Mouse (Mus musculus): ENCODE data around the gene Dpp6.

Gene Dpp6

DNA sequence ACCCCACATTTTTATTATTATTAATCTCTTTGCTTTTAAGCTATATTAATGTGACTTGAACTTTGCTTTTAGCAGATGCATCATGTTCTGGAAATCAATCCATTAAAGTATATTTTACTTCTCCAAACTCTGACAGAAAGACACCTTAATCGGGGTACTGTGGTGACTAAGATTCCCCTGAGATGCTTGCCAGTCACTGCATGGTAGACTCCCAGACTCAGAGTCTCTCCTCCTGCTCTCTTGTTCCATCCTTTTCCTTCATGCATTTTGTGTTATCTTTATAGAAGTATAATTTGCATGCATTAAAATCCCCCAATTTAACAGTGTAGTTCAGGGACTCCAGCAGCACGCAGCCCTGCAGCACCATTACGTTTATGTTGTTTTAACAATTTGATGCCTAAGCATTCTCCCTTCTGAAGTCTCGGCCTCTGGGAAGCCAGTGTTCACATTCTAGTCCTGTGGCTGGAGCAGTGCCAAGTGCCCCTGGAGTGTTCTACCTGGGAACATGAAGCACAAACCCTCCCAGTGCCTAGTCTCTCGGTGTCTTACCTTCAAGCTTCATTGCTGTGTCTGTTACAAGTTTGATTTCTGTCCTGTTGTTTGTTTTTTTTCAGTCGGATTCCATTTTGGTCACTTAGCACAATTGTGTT lies 153.1 kb downstream of the Dpp6 start:
- no peak for DNase-seq (ENCODE audit: low spot score)

DNA sequence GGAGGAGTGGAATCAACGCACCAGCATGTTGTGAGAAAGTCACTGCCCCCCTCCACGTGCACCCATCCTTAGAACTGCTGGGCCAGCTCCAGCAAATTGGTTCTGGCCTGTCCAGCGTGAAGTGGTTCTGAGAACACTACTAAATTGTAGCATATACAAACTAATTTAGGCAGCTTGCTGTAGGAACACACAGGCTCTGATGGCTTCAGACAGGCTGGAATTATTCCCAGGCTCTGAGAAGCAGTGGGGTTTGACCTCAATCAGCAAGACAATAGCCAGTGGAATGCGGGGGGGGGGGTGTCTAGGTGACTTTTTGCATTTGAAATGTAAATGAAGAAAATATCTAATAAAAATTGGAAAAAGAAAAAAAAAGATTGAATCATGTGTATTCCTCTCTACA lies 156.2 kb downstream of the Dpp6 start:
- DNase-seq (ENCODE audit: low spot score), result no peak

DNA sequence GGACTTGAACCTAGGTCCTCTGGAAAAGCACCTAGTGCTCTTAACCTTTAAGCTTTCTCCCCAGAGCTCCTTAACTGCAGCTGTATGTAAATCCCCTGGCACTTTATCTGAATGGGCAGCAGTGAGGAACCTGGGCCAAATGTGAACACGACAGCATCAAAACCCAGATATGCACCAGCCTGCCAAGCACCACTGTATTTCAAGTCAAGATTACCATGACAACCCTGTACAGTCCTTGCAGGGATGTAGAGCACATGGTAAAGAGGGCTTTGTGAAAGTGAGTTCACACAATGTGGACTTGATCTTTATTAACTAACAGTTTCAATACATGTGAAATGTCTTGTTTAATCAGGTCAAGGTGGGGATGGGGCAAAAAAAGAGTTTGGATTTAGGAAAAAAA lies 162.3 kb downstream of the Dpp6 start:
- DNase-seq (ENCODE audit: low spot score), result no peak

DNA sequence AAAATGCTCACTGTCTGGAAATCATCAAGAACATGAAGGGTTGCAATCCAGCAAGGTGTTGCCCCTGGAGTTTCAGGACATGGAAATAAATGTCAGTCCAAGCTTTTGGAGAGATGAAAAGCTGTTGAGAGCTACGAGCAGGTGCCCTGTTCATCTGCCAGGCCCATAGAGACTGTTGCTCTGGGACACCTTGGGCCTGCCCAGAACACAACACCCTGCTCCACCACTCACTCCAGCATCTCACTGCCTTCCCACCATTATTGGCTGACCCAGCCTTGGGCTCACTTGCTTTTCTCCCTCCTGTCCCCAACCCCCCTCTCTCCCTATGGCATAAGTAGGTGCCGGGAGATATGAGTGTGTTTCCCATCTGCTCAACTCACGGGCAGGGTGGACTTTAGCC lies 162.8 kb downstream of the Dpp6 start:
- DNase-seq (ENCODE audit: low spot score), result no peak

DNA sequence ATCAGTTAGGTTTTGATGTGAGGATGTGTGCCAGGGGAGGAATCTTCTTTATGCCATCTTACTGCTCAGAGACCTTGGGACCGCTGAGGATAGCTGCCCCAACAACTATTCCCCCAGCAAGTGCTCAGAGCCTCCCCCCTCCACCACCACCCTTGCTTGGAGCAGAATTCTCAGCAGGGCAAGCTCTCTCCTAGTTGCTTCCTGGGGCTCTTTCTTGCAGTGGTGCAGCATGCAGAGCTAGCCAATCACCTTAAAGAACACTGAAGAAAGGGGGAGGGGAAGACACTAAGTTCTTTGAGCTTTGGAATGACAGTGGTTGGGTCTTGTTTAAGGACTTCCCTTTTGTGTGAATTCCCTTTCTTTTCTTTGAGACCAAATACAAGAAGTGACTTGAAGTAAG lies 168.1 kb downstream of the Dpp6 start:
- no peak for DNase-seq (ENCODE audit: low spot score)

DNA sequence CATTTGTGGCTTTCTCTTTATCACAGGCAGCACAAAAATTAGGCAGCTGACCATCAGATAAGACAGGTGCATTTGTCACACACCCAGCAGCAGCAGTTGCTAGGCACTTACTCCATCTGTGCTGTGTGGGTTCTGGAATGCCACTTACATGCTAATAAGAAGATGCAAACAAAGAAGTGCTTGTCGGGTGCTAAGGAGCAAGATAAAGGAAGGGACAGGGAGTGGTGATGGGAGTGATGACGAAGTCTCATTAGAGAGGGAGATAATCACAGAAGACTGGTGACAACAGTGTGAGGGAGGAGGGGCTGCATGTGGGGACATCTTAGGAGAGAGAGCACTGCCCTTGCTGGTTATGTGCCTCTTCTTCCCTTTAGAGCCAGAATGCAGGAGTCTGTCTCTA lies 174.6 kb downstream of the Dpp6 start:
- DNase-seq (ENCODE audit: low spot score), result peak; percentile 10

DNA sequence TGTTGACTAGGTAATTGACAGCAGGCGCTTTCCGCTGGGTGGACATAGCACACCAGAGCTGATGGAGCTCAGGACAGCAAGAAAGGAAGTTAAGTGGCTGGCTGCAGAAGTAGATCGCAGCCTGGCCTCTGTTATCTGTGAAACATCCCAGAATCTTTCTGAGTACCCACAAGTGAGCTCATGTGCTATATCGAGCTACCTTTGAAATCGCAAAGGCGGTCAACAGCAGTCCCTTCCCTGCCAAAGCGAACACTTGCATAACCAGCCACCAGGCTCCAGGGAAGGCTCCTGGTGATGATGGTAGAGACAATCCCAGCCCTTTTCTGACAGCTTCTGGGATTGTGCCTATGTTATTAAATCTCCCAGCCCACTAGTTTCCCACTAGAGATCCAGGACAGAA lies 186.5 kb downstream of the Dpp6 start:
- no peak for DNase-seq (ENCODE audit: low spot score)

DNA sequence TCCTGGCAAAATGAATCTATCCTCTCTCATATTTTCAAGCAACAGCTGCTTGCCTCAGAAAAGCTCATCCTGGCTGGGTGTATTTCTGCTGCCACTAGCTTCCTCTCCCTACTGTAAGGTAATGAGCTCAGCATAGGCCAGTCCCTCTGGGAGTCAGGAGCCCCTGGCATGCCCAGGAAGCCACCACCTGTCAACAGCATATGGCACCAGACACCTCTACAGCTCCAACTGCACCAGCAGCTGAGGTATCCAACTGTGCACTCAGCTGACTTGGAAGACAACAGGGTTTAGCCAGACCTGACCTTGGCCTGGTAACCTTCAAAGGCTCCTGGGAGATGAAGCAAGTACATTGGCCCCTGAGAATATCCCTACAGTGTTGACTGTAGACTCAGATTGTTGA lies 192.2 kb downstream of the Dpp6 start:
- DNase-seq (ENCODE audit: low spot score), result no peak

DNA sequence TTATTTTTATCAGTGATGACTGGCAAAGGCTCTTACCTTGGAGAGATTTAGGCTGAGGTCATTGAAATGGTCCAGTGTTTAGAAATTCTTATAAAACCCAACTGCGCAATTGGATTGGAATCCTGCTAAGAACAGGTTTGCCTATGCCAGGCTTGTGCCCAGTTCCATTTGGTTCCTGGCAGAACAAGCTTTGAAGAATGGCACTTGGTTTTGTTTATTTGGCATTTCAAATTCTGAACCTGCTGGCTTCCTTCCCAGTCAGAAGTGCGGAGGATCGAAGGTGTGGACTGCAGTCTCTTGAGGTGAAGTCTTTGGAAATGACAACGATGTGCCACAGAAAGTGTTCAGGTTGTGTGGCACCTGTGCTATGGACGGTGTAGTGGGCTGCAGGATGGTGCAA lies 193.6 kb downstream of the Dpp6 start:
- DNase-seq (ENCODE audit: low spot score), result no peak

DNA sequence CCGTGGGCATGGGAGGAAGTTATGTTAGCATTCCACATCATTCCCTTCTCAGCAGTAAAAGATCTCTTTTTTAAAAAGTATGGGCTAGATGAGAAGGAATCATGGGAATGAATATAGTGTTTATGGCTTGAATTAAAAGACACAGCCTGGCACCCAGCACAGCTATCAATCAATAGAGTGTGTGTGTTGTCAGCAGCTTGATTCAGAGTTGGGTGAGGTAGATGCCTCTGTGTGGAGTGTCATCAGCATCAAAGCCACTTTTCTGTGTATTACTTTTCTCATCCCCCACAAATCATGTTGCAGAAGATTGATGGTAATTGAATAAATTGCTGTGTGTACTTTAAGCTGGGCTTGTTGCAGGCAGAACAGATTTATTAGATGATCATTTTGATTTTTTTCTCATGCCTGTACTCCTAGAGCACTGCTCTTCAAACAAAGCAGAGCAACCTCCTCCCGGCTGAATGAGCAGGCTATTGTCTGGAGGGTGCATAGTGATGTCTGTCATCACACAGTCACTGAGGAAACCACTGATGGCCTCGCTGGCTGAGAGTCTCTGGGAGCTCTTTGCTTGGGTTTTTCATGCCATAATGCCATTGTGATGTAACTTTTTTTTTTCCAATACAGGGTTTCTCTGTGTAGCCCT lies 201.4 kb downstream of the Dpp6 start:
- peak; percentile 39 for DNase-seq (ENCODE audit: low spot score)

DNA sequence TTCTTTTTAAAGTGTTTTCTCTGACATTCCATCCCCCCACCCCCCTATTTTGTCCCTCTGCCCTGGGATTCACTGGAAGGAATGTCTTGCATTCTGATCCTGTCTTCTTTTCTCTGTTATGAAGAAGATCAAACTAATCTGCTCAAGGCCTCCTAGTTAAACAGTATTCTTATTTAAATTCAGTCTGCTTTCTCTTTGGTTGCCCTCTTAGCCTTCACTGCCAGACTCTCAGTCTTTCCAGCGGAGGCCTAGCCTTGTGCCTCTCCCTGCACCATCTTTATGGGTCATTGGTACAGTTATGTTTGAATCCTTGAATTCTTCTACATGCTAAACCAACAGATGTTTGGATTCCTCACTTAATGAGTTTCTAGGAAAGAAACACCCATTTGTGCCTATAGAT lies 211.6 kb downstream of the Dpp6 start:
- no peak for DNase-seq (ENCODE audit: low spot score)

DNA sequence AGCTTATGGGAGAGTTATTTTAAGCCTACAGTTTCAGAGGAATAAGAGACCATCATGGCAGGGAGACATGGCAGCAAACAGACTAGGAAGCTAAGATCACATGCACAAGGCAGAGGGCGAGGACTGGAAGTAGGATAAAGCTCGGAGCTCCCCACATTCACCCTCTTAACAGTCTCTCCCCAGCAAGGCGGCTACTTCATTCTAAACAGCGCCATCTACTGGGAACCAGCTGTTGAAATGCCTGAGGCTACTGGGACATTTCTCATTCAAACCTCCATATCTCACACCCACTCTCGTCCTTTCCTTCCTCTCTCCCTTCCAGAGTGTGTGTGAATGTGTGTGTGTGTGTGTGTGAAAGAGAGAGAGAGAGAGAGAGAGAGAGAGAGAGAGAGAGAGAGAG lies 212.8 kb downstream of the Dpp6 start:
- peak; percentile 65 for DNase-seq (ENCODE audit: low spot score)

DNA sequence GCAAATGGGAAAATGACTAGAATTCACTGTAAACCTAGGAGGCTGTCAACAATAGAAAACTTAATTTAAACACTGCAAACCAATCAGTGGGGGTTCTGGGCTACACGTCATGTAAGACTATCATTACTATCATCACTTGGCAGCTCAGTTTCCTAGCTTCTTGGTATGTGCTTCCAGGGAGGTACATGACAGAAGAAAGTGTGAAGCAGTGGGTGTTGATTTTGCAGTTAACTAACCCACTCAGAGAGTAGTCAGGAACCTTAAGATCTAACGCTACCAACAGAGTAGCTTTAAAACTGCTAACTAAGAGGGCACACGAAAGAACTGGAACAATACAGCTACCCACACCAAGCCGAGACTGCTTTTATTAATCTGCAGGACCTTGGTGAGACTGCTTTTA lies 217.9 kb downstream of the Dpp6 start:
- no peak for DNase-seq (ENCODE audit: low spot score)

DNA sequence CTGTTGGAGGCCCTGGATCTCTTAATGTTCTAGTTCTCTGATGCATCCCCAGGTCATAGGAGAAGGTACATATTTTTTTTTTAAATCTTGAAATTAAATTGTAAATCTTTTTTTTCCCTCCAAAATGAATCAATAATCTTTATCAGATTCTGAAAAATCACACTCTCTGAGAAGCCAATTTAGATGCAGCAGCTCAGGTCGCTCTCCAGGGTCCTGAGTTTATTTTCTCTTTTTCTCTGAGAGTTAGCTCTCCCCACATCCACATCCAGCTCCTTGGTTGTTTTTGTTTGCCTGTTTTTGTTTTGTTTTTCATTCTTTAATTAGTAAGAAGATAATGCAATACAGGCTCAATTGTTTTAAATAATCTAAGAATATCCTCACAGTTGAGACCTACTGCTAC lies 218.3 kb downstream of the Dpp6 start:
- peak; percentile 47 for DNase-seq (ENCODE audit: low spot score)

DNA sequence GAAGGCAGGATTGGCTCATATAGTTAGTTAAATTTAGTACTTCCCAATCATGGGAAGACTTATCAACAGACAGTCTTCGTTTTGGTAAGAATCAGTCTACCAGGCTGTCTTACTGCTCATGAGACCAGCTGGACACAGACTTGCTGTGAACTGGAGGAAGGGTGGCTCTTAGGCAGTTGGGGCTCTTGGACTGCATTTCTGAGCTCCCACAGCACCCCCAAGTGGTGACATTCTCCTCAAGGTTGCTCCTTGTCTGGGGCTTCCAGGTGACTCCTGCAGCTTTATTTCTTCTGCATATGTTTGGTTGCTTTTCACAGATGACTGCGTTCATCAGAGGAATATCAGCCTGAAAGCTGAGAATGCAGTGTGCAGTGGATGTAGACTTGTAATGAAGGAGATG lies 218.9 kb downstream of the Dpp6 start:
- DNase-seq (ENCODE audit: low spot score), result peak; percentile 74

DNA sequence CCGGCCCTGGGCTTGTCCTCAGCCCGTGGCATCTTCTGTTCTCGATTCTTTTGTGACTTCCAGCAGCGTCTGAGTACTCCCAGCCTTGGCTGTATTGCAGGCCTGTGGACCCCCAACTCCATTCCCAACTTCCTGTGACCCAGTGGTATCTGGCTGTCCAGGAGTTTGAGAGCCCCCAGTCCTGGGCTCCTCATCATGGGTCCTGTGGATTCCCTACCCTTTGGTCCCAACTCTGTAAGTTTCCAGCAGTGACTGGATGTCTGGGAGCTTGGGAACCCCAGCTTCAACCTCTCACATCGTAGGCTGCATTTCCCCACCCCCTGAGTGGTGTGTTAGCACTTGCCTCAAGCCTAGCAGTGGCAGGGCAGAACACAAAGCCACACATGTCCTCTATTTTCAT lies 220.8 kb downstream of the Dpp6 start:
- no peak for DNase-seq (ENCODE audit: low spot score)

DNA sequence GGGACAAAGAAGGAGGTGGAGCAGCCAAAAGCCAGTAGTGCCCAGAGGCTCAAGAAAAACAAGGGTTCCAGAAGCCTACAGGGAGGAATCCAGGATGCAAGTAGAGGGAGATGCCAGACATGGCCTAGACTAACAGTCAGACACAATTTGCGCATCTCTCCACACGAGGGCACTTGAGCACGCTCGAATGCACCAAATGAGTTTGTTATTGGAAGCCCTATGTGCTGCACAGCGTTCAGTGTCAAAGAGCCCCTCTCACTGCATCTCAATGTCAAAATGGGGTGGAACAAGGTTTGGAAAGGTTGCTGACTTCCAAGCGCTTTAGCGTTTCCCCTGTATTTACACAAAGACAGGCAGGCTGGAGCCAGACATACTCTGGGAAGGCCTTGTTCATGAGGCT lies 231.2 kb downstream of the Dpp6 start:
- DNase-seq (ENCODE audit: low spot score), result peak; percentile 69

DNA sequence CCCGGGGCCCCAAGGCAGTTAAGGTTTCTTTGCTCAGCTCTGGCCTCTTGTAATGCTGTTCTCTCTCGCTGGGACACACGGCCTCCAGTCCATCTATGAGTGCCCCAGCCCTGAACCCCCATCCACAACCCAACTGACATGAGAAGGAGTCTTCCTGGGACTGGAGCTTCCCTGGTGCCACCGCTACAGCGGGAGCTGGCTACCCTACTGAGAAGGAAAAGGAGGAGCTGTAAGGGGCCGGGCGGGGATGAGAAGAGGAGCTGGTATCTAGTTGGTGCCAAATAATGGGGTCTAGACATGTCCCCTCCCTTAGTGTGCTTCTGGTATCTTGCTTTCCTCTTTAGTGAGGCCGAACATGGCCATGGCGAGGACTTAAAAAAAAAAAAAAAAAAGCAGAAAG lies 231.9 kb downstream of the Dpp6 start:
- DNase-seq (ENCODE audit: low spot score), result no peak

DNA sequence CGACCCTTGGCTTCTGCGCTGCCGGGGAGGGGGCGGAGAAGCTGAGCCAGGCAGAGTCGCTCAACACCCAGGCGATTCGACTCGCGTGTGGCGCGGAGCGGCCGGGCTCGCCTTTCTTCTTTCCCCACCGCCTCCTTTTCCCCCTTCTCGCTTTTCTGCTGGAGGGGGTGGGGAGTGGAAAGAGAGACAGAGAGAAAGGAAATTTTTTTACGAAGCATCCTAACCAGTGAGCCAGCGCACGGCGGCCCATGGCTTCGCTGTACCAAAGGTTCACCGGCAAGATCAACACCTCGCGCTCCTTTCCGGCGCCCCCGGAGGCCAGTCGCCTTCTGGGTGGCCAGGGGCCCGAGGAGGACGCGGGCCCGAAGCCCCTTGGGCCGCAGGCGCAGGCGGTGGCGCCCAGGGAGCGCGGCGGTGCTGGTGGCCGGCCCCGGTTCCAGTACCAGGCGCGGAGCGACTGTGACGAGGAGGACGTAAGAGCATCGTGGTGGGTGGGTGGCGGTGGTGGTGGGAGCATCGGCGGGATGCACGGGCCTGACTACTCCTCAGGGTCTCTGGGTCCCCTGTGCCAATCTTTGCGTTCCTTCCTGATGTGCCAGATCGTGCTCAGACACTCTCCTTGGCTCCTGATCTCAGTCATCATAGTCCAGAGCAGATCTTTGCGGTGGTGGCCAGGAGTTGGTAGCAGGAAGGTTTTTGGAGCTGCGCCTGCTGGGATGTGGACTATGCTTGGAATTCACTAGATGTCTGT lies 232.5 kb downstream of the Dpp6 start:
- peak; percentile 44 for DNase-seq (ENCODE audit: low spot score)

DNA sequence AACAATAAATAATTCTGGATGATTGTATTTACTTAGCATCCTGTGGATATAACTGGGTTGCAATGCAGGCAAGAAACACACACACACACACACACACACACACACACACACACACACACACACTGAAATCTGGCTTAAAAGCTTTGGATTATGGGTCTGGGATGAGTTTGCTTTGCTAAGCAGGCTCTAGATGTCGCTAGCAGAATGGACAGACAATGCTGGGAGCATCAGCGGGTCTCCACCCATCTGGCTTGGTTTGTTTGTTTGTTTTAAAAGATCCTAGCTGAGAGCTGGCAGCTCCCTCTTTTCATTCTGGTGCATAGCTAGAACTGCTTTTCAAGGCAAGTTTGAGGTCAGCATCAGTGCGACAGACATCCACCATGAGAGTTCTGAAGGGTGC lies 234.2 kb downstream of the Dpp6 start:
- no peak for DNase-seq (ENCODE audit: low spot score)

DNA sequence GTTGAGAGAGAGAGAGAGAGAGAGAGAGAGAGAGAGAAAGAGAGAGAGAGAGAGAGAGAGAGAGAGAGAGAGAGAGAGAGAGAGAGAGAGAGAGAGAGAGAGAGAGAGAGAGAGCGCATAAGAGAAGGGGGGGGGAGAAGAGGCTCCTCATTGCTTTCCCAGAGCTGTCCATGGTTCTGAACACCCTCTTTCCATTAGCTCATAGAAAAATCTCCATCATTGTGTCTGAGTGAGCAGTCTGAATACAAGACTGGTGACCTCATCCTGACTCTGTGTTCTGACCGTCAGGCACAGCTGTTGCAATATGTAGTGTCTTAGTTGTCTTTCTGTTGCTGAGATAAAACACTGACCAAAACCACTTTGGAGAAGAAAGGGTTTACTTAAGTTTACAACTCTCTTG lies 235.4 kb downstream of the Dpp6 start:
- peak; percentile 70 for DNase-seq (ENCODE audit: low spot score)

DNA sequence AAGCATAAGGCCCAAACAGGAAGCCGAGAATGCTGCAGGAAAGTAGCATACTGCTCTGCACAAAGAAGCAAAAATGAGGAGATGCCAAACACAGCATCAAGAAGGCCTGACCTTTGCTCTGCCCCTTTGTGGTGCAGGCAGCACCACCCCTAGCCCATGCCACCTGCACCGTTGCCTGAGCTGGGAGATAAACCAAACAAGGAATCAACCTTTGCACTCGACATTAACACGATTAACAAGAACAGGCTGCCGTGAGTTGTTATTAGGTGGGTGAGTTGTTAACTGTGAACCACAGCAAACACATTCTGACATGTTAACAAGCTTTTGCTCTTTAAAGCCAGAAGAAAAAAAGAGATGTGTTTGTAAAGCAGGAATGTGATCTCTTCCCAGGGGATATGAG lies 239.4 kb downstream of the Dpp6 start:
- DNase-seq (ENCODE audit: low spot score), result no peak

DNA sequence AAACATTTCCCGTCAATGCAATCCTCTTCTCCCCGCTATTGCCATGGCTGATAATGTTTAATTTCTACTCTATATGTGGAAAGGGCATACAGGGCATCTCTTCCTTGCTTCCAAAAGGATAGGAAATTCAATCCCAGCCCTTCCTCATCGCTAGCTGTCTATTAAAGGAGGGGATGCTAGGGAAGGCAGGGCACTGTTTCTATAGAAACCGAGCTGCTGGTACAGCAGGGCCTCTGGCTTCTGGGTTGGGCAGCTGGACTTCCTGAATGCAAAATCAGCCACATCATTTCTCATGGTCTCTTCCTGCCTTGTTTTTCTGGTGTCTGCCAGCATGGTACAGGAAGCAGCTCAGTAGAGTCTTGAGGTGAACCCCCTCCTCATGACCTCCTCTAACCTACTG lies 243.1 kb downstream of the Dpp6 start:
- DNase-seq (ENCODE audit: low spot score), result no peak

DNA sequence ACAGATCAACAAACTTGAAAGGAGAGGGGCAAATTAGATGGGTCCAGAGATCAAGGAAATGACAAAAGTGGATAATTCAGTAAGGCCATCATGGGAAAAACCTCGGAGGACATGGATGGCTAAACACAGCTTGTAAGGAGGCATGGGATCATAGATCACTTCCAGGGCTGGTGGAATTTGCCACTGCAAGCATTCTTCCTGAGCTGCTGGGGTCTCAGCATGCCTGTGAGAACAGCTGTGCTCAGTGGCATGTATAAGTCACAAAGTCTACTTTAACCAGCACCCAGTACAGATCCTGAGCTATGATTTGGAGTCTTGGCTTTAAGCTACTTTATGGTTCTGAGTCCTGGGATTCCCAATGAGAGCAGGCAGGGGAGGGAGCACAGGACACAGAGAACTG lies 246.9 kb downstream of the Dpp6 start:
- DNase-seq (ENCODE audit: low spot score), result no peak
